Mouse (Mus musculus) layer of hippocampus, postnatal 25 days (tissue): ENCODE data around the gene Ddah2. TPM values are rescaled to one million over a fixed set of nuclear protein-coding genes. Genes with fewer than 3 reads are reported as not detected.

Source experiments
- DNase-seq, 2 experiments: peaks; one replicate each; pipeline ENCODE4 v3.0.0; 2022; ENCODE audit warnings: mixed read lengths in 2 of 2, low spot score in 1 of 2; ENCODE audit errors: extremely low spot score in 1 of 2
- total RNA-seq, 2 experiments: library from RNA; stranded (reverse); gene quantifications; 2 replicates each; pipeline ENCODE4 v1.2.3; 2021

The Ddah2 gene
- total RNA-seq, 2 experiments from 2014 or later = 19.5 to 20.7 TPM

DNA sequence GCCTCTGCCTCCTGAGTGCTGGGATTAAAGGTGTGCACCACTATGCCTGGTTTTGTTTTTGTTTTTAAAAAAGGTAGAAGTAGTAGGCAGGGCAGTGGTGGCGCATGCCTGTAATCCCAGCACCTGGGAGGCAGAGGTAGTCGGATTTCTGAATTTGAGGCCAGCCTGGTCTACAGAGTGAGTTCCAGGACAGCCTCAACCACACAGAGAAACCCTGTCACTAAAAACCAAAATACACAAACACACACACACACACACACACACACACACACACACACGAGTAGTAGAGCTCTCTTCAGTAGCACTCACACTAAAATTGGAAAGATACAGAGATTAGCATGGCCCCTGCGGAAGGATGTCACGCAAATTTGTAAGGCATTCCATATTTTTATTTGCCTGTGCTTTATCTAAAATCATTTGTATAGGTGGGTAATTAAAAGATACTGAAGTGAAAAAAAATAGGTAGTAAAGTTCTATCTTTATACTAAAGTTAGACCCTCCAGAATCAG lies 9.8 kb upstream of the Ddah2 start:
- no peak for DNase-seq

DNA sequence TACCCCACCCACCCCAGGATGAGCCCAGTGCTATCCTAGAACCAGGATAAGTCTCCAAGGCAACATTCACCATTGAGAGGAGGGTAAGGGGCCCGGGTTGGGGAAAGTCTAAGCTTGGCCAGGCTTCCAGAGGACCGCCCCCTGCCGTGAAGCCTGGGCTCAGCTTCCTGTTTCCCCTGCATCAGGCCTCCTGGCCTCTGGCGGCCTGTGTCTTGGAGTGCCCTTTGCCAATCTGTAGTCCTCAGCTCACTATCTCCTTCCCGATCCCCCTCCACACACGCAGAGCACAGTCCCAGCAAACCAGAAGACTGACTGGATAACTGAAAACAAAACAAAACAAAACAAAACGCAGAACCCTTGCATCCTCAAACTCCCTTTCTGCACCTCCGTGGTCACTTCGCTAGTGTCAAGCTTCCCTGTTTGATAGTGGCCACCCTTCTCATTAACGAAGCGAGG lies 9.2 kb upstream of the Ddah2 start, which contains the start of gene Clic1:
TSS of gene Clic1 (plus strand) at position 406 of the 456 bp plus-strand sequence.
- DNase-seq = no peak

DNA sequence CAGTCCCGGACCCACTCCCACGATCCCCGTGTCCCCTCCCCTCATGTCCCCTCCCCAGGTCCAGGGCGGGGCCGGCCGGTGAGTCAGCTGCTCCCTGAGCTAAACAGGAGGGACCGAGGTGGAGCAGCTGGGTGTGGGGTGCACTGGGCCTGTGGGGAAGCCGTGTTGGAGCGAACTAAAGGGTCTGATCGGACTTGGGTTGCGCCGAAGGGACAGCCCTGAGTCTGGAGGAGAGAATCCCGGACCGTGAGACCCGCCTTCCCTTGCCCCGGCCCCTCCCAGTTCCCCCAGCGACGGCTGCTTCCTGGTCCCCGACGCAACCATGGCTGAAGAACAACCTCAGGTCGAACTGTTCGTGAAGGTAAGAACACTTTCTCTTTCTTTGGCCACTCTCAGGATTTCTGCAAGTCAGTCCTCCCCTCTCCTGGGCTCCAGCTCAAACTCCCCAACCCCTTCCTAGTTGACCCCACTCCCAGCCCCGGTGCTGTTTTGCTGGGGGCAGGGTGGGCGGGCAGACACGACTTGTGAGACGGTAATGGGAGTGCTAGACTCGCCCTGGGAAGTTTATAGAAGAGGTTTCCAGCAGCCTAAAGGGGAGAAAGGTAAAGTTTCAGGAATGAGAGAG lies 8.6 kb upstream of the Ddah2 start:
- no peak for DNase-seq

DNA sequence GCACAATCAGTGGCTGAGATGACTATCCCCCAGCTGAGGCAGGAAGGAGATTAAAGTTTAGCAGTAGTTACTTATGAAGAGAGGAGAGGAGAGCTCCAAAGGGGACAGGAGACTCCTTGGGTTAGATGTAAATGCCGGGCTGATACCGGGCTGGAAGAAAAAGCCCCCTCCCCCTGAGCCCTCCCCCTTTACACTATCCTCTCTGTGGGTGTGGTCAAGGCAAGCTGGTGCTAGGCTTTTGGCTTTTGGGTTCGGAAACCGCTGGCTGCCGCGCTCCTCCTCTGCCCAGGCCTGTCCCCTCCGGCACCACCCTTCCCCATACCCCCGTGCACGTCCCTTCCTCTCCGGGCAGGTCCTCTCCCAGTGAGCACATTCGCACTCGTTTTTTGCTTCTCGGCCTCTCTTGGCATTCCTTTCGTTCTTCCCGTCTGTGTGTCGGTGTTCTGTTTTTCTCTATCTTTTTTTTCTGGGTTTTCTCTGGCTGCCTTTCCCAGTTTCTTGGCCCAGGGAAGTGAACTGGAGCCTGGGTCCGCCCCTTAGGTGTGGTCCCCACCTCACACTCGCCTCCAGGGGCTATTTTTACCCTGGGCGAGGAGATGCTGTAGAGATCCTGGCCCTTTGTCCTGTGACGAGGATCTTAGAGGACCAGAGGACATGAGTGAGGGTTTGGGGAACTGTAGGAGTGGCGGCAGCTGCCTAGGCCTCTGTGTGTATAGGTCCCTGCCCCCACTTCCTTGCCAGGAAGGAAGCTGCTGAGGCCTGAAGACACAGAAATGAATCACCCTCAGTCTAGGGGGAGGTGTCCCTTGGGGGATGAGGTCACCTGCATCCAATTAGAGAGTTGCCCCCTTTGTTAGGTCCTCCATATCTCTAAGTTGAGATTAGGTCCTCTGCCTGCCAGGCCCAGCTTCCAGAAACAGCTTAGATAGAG lies 7.4 kb upstream of the Ddah2 start:
- DNase-seq = no peak

DNA sequence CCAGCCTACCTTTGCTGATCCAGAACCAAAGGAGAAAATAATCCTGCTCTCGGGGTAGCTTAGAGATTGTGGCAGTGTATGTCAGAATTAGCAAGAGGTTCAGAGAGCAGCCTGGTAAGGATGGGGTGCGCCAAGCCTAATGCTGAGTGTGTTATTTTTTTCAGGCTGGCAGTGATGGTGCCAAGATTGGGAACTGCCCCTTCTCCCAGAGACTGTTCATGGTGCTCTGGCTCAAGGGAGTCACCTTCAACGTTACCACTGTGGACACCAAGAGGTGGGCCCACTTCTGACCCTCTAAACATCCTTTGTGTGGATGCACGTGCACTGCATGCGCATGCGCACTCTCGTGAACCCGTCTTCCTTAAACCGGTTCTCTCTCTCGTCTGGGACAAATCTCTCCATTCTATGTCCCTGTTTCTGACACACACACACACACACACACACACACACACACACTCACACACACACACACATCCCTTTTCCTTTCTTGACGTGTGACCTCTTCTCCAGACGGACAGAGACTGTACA lies 6.5 kb upstream of the Ddah2 start:
- DNase-seq = no peak

DNA sequence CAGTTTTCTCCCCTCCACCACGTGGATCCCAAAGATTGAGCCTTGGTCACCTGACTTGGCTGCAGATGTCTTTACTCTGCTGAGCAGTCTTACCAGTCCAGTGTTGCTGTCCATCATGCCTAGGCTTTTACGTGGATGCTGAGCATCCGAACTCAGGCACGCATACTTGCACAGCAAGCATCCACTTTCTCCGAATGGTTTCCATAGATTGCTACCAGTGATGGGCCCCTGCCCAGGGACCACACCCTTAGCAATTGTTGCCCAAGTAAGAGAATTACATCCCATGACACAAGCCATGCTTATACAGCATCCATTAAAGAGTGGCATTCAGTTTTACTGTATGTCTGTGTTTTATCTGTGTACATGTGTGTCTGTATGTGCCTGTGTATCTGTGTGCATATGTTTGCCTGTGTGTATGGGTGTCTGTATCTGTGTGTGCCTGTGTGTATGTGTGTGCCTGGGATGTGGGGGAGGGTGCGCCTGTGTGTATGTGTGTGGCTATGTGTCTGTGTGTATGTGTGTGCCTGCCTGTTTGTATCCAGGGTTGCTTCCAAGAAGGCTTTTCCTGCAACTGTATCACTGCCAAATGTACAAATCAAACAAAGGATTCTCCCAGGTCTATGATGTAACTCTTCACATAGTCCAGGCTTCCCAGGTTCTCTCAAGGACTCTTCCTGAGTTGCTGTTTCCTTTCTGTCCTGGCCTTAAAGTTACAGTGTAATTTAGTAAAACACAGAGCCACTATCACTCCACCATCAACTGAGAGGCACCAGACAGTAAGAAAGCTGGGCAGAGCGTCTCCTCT lies 2.9 kb upstream of the Ddah2 start:
- DNase-seq = no peak

DNA sequence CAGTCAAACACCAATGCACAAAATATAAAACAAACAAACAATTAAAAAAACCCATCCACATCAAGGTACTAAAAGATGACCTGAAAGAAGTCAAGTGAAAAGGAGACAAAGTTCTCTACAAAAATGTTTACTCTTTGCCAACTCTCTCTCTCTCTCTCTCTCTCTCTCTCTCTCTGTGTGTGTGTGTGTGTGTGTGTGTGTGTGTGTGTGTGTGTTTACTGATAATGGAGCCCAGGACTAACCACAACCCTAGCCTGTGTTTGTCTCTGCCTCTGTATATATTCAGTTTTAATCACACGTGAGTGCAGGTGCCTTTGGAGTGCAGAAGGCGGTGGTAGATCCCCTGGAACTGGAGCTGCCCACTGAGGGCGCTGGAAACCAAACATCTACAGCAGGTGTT lies 1.7 kb upstream of the Ddah2 start:
- no peak for DNase-seq

DNA sequence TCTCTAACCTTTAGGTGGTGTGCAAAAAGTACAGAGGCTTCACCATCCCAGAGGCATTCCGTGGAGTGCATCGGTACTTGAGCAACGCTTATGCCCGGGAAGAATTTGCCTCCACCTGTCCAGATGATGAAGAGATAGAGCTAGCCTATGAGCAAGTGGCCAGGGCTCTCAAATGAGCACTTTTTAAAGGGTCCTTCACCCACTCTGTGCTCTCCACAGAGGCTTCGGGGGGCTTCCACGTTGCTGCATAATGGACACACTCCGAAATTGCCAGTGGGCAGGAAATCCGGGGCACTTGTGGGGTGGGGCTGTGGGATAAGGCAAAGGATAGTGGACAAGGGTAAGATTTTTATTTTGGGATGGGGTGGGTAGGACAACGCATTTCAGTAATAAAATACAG lies 519 bp upstream of the Ddah2 start:
- no peak for DNase-seq

DNA sequence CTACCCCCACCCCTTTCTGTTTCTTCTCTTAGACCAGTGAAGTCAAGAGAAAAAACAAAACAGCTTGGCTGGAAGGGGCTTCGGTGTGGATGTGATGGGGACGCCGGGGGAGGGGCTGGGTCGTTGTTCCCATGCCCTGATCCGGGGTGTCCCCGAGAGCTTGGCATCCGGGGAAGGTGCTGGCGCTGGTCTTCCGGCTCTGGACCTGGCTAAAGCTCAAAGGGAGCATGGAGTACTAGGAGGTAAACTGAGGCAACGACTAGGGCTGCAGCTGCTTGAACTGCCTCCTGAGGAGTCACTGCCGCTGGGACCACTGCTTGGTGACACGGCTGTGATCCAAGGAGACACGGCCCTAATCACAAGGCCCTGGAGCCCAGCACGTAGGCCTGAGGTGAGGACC lies 1.2 kb downstream of the Ddah2 start:
- no peak for DNase-seq

DNA sequence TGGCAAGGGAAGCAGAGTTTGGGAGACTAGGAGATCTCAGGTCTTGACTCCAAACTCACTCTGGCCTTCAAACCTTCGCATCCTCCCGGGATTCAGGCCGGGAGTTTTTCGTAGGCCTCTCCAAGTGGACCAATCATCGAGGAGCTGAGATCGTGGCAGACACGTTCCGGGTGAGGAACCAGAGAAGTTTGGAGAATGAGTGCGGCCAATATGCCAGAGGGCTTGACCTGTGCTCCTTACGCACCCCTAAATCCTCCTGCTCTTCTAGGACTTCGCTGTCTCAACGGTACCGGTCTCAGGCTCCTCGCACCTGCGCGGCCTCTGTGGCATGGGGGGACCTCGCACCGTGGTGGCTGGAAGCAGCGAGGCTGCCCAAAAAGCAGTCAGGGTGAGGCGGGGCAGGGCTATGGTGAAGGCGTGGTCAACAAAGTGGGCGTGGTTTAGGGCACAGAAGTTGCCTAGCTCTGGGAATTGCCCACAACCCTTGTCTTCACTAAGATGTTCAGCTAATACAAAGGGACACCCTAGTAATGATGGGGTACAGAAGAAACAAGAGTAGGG lies 2.0 kb downstream of the Ddah2 start:
- DNase-seq = no peak

DNA sequence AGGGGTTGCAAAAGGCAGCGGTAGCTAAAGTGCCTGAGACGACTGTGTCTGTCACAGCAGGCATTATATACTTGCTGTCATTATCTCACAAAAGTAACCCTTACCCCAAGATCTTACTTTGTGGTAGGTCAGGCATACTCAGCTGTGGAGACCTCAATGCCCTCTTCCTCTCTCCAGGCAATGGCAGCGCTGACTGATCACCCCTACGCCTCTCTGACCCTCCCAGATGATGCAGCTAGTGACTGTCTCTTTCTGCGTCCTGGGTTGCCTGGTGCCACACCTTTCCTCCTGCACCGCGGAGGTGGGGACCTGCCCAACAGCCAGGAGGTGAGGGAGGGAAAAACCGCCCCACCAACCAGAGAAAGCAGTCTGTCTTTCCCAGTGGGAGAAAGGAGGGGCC lies 2.5 kb downstream of the Ddah2 start:
- no peak for DNase-seq

DNA sequence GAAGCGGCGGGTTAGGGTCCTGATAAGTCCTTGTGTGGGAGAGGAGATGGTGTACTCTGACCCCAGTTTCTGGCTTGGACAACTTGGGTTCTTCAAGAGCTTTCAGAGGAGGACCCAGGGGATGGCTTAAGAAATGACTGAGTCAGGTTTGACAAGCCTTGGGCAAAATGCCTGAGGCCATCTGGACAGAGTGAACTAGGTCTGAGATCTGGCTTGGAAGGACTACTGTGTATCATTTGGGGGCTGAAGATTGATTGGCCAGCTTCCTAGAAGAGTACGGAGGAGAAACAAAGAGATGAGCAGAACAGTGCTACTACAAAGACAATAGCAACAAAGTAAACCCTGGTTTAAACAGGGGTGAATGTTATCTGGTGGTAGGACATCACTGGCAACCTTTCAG lies 4.6 kb downstream of the Ddah2 start:
- no peak for DNase-seq

DNA sequence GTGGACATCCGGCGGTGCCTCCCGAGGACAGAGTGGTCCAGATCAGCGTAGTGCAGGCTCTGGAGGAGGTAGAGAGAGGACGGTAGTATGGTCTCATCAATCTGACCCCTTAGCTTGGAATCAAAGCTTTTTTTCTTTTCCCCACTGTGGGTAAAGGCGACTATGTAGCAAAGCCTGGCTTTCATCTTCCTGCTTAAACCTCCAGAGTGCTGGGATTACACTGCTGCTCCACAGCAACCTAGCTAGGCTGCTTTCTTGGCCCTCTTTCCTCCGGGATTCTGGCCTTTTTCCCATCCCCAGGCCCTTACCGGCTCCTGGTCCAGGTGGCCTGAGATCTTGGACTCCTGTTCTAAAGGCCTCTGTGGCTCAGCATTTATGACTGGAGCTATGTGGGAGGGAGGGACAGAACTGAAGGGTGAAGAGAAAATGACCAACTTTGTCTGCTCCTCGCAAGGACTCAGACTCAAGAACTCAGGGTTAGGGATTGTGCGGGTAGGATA lies 5.6 kb downstream of the Ddah2 start:
- DNase-seq = no peak

DNA sequence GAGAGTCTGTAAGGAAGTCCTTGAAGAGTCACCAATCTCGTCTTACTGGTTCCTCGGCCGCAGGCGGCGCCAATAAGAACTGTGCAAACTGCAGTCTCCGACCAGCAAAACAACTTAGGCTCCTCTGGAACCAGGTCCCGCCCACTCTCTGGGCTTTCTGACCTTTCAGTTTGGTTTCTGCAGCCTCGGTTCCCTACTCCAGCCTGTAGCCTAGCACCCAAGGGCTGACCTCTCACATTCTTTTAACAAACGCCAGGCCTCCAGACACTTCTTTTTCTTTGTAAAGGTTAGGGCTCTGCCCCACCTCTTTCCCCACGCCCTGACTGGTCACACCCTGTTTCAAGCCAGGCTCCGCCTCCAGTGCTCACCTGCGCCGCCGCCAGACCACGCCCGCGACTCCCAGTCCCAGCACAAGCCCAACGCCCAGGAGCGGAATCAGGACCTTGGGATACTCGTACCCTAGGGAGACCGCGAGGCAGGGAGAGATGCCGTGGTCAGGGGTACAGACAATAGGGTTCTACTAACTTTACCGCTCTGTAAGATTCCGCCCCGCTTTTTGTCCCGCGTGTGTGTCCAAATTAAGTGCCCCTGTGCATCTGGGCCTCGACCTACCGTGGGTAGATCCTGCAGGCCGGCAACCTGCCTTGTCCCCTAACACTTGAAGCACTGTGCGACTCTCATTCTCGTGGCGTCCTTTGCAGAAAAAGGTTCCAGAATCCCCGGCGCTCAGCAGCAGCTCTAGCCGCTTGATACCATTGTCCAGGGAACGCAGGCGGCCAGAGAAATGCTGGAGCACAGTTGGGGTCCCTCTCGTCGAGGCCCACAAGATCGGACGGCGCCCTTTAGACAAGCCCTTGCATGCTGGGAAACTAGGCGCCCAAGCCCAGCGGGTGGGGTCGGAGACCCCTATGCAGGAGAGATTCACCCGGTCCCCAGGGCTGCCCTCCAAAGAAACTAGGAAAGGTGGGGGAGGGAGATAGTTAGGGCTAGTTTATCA lies 6.4 kb downstream of the Ddah2 start, which contains the start of gene Ly6g6c:
TSS of gene Ly6g6c (plus strand) at position 438 of the 997 bp plus-strand sequence.
- DNase-seq = no peak

DNA sequence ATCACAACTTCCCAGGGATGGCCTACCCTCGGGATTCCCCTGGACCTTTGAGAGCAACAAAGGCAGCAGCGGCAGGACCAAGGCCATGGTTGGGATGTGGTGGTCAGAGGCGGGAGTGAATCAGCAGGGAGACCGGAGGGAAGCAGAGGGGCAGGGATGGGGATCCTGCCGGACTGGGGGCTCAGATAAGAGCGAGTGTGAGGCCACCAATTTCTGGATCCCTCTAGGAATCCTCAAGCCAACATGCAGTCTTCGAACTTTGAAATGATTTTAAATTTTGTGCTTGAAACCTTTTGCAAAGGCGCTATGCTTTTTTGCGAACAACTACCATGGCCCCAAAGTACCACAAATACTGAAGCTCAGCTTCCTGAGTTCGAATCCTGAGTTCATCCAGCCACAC lies 7.2 kb downstream of the Ddah2 start, which contains the start of gene Mpig6b:
TSS of gene Mpig6b (minus strand) at position 101 of the 400 bp plus-strand sequence.
- DNase-seq = no peak

DNA sequence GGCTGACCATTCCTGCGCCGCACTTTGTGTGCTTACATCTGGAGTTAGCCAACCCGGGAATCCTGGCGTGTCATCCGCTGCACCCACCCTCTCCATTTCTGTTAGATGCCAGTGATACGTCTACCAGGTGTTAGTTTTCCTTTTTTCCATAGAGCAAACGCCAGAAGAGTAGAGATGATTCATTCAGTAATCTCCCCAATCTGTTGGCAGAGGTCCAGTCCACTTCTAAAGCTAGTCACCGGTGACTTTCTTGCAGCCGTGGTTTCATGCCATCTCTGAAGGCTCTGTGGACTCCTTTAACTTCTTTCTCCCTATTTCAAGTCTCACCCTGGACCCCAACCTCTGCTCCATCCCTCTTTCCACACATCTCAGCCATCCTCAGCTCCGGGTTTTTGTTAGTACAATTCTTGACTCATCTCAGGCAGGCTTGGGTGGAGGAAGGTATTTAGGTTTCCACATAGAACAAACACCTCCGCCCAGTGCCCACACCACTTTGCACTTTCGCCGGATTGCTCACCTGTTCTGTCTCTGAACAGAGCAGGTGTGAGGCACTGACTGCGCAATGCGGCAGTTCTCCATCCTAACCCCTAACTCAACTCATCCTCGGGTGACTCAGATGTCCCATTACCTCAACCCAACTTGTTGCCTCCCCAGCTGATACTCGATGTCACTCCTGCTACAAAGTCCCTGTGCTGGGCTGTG lies 9.5 kb downstream of the Ddah2 start:
- DNase-seq = no peak

DNA sequence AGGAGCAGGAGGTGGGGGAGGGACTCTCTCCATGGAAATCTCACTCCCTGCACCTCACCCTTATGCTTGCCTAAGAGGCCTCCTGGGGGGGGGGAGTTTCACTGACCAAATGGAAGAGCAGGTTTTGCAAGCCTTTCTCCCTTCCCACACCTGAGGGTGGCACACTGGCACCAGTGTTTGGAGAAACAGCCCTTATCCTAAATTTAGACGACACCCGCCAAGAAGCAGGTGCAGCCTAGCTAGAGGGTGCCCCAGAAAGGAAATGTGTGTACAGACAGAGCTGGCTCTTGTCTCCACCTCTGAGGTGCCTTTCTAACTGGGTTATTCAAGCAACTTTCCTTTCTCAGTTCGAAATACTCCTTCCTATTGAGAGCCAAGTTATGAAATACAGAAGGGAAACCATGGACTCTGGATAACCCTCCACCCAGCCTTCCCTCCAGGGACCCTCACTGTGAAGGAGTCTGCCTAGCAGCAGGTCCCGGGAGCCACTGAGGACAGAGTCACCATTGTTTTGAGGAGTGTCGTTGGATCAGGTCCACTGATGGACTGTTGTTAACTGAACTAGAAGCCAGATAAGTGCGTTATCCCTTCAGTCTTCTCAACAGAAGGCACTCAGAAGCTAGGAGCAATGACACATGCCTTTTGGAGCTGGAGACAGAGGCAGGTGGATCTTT lies 11.9 kb downstream of the Ddah2 start:
- DNase-seq = no peak
